Mouse (Mus musculus) small intestine, adult 2 months (tissue): ENCODE measurements around the gene Rsph6a.

Experiments used
- CTCF ChIP-seq: fragments of 200-500 bp; IDR thresholded peaks from 2 replicates; pipeline ENCODE4 v1.5.1; 2012; ENCODE audit warnings: low read depth, mild to moderate bottlenecking, control low read depth, inconsistent platforms, low read length, moderate library complexity, mixed read lengths; ENCODE audit not compliant: insufficient replicate concordance, insufficient read length; ENCODE audit errors: extremely low read depth
- POLR2A ChIP-seq: fragments of 200-500 bp; IDR thresholded peaks from 2 replicates; pipeline ENCODE4 v1.6.1; 2012; ENCODE audit warnings: low read depth, mild to moderate bottlenecking, control low read depth, inconsistent platforms, low read length, moderate library complexity

DNA sequence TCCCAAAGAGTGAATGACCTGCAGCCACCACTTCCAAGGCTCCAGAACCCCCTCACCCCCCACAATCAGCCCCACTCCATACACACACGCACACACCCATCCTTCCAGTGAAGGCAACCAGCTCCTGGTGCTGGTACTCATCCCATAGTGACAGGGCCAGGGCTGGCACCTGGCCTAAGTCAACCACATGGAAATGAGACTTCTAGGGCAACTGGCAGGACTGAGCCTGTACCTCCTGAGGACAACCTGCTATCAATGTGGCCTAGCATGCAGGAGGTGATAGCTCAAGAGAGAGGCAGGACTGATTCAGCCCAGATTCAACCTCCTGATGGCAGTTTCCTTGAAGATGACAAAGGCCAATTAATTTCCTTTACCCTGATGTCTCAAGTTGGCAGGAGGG, 45.8 kb downstream of the Rsph6a start:
- TF ChIP-seq CTCF (no peak), POLR2A (no peak)
